Mouse (Mus musculus) kidney, postnatal 10 days (tissue): ENCODE data around the gene Limk2.
A peak's percentile ranks its signal among the peaks of the same experiment; 100 is the strongest.

Experiments used
- DNase-seq: peaks from one replicate; pipeline ENCODE4 v3.0.0; 2021; ENCODE audit warnings: mixed read lengths

The Limk2 gene

GRCm38 (mm10) chr11:3331756-3332642 is 77.0 kb downstream of the Limk2 start:
- peak; percentile 95 for DNase-seq

- DNase-seq, result no peak
Measured at GRCm38 (mm10) chr11:3330991-3331750, 77.8 kb downstream of the Limk2 start.

GRCm38 (mm10) chr11:3330566-3330965 is 78.4 kb downstream of the Limk2 start:
- peak; percentile 88 for DNase-seq

- DNase-seq, result no peak
Measured at GRCm38 (mm10) chr11:3329891-3330451, 79.0 kb downstream of the Limk2 start, which contains the start of gene Pik3ip1. Gene Pik3ip1, plus strand, starts transcription at chr11:3330401.

GRCm38 (mm10) chr11:3328806-3329775 is 79.9 kb downstream of the Limk2 start:
- DNase-seq, result no peak

- no peak for DNase-seq
Measured at GRCm38 (mm10) chr11:3328271-3328670, 80.7 kb downstream of the Limk2 start.

- DNase-seq, result no peak
Measured at GRCm38 (mm10) chr11:3318286-3318685, 90.7 kb downstream of the Limk2 start.

- peak; percentile 83 for DNase-seq
Measured at GRCm38 (mm10) chr11:3314148-3314547, 94.8 kb downstream of the Limk2 start.

GRCm38 (mm10) chr11:3313294-3313693 is 95.7 kb downstream of the Limk2 start:
- DNase-seq, result no peak

- no peak for DNase-seq
Measured at GRCm38 (mm10) chr11:3311586-3312347, 97.2 kb downstream of the Limk2 start.

GRCm38 (mm10) chr11:3310789-3311585 is 98.0 kb downstream of the Limk2 start:
- no peak for DNase-seq

GRCm38 (mm10) chr11:3309884-3310283 is 99.1 kb downstream of the Limk2 start:
- DNase-seq, result no peak

GRCm38 (mm10) chr11:3307875-3308274 is 101.1 kb downstream of the Limk2 start:
- no peak for DNase-seq

- DNase-seq, result no peak
Measured at GRCm38 (mm10) chr11:3305821-3306220, 103.2 kb downstream of the Limk2 start.

- DNase-seq, result peak; percentile 44
Measured at GRCm38 (mm10) chr11:3302792-3303191, 106.2 kb downstream of the Limk2 start.

- no peak for DNase-seq
Measured at GRCm38 (mm10) chr11:3302385-3302784, 106.6 kb downstream of the Limk2 start.

- DNase-seq, result no peak
Measured at GRCm38 (mm10) chr11:3301075-3301474, 107.9 kb downstream of the Limk2 start.

- DNase-seq, result no peak
Measured at GRCm38 (mm10) chr11:3298813-3299185, 110.2 kb downstream of the Limk2 start.

- DNase-seq, result no peak
Measured at GRCm38 (mm10) chr11:3297871-3298812, 110.8 kb downstream of the Limk2 start.
